Mouse (Mus musculus) E14TG2a.4 (cell line): ENCODE data around the gene Brip1.

Source experiments
- CTCF ChIP-seq: conservative IDR thresholded peaks from 2 replicates; pipeline ENCODE4 v1.5.1; 2014; ENCODE audit warnings: low read length
- NANOG ChIP-seq: IDR thresholded peaks from 2 replicates; pipeline ENCODE4 v1.6.1; 2014; ENCODE audit warnings: borderline replicate concordance, low read length, mixed read lengths

DNA sequence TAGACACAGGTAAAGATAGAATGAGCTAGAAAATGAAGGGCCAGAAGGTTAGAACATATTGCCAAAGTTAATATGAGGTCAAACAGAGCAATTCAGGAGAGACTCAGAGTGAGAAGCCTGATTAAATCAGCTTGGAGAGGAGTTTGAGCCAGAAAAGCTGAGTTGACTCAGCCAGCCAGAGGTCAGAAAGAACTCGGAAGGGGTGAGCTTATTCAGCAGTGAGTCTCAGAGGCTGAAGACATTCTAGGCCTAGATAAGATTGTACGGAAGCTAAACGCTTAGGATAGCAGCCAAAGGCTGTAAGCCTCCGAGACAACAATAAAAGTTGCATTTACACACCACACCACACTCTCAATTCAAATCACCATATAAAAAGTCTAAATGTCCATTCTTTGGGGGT is 141.9 kb downstream of the Brip1 start:
- TF ChIP-seq CTCF (no peak), NANOG (no peak)
